Mouse (Mus musculus) cerebral cortex, adult 2 months (tissue): ENCODE measurements around the gene Adgrg6.

Experiments used
- WGBS: fragments of 180-500 bp; shearing (Covaris S2); methylation state at CpG from one replicate; pipeline ENCODE4 v1.1.7; 2018; 5-methylcytosine and 5-hydroxymethylcytosine counted together

Gene Adgrg6

DNA sequence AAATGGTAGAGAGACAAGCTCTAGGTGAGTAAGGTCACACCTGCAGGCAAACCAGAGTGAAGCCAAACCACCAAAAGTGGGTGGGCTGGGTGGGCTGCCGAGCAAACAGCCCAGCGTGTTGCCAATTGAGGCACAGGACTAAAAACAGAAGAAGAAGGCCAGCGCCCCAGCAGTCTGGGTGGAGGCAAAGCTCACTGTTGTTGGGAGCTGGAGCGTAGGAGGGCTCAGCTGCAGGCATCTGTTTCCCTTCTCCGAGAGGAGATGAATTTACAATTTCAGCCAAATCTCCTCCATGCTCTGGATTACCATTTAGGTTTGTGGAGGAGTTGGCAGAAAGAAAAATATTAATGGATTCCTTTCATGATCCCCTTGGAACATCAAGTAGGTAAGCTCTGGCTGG lies 64.5 kb downstream of the Adgrg6 start:
- WGBS, result 38% methylated on average over 5 of the region's 5 CpGs

DNA sequence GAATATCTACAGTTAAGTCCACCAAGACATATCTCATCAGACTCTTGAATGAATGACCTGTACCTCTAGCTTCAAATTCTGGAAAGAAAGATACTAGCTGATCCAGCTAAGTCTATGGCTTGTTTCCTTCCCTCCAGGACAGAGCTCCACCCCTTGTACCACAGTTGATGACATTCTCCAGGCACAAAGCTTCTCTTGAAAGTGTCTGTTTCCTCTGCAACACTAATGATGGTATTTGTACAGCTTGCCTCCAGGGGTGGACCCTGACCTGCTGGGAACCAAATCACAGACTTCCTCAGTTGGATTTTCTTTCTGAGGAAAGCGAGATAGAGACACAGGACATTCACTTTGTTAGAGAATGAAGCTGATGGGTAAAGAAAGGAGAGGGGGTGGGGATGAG lies 69.1 kb downstream of the Adgrg6 start:
- 79% methylated on average over 1 of the region's 1 CpGs for WGBS

DNA sequence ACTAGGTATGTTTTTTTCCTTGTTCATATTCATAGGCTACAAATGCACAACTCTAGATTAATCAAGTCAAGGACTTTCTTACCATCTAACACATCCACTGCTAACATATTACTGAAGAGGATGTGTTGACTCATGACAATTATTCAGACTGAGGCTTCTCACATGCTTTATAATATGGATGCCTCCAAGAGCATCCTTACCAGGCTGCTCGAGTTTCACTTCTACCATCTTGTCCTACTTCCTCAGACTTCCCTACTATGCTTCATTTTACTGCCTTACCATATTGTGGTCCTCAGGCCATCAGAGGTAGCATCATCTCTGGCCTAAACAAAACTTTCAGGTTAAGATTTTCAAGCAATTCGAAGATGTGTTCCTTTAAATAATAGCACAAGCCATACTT lies 69.8 kb downstream of the Adgrg6 start:
- WGBS, result 87% methylated on average over 2 of the region's 2 CpGs

DNA sequence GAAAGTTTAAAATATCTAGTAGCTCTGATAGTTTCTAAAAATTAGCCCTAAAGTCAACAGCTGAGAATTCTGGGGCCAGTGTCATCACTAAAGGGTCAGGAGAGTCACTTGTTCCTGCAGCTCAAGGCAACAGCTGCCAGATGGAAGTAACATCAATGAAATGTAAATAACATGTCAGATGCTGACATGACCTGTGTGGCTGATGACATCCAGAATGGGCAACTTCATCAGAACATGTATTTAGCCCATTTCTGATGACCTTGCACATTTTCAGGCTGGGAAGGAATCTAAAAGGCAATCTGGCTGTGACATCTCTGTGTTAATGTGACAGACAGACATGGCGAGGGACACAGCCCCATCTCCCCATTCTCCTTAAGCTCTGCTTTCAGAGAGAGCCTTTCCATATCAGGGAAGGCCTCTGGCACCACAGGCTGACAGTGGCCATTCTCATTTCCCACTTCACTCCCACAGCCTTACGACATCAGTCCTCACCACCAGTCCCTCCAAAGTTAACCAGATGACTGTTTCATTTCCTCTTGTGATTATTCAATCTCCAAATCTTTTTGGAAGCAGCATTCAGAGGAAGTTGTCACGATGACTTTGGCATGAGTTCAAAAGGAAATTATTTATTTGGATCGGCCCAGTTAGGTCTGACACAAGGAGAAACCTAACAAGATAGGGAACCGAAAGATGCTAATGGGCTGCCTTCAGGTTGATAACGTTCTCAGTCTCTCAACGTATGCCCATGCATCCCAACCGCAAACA lies 70.7 kb downstream of the Adgrg6 start:
- 79% methylated on average over 8 of the region's 8 CpGs for WGBS

DNA sequence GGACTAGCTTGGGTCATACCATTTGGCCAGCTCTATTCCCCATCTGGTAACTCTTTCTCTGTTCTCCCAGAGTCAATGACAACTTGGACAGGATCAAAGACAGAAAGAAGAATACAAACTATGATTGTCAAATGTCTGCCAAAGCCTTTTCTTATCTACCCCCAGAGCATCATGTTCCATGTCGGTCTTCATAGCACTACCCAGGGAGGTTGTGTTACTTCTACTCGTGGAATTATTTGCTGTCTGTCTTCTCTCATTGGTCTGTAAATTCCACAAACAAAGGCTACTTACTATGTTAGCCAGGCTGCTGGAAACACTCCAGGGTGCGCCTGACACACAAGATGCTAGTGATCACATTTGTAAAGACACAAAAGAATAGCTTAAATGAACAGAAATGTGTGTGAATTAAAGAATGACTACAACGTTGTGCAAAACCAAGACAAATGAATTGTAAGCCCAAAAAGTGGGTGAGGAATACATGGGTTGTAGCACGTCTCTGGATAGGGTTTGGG lies 74.4 kb downstream of the Adgrg6 start:
- WGBS, result 48% methylated on average over 5 of the region's 5 CpGs

DNA sequence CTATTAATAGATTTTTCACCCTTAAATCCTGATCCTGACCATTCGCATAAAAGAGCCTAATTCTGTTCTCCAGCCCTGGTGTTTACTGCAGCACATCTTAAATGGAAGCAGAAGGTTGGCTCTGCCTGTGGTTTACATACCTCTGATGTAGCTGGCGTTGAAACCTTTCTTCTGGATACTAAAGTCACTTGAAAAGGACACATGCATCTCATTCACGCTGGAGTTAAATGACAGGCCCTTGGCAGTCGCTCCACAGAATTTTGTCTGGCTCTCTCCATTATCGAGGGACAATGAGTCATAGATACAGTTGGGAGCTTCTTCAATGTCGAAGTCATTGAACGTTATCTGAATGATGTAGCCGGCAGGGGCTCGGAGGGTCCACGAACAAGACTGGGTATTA lies 76.8 kb downstream of the Adgrg6 start:
- WGBS, result 86% methylated on average over 10 of the region's 10 CpGs

DNA sequence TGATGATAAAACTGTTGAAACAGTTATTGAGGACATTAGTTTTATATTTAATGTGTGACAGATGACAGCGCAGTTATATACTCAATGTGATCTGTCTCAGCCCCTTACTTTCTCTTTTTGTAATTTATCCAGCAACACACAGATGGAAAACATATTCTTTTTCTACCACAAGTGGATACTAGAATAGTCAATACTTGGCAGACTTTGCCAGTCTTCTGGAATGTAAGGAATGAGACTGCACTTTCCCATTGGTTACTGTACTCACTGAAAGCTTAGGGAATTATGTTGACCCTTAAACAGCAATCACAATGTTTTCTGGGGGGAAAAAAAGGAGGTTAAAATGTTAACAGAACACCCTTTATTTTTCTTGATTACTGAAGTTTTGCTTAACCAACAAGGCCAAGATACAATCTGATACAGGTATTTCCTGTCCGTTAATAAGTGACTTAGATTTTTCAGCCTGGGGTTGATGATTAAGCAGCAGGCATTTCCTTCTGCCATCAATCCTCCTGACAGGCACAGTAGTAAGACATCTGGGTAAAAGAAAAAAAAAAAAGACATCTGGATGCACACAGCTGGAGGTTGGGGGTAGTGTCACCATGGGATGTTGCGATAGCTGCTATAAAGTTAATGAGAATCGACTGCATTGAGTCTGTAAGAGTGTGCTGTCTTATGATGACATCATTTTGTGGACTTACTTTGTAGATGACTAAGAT lies 81.5 kb downstream of the Adgrg6 start:
- 85% methylated on average over 4 of the region's 4 CpGs for WGBS

DNA sequence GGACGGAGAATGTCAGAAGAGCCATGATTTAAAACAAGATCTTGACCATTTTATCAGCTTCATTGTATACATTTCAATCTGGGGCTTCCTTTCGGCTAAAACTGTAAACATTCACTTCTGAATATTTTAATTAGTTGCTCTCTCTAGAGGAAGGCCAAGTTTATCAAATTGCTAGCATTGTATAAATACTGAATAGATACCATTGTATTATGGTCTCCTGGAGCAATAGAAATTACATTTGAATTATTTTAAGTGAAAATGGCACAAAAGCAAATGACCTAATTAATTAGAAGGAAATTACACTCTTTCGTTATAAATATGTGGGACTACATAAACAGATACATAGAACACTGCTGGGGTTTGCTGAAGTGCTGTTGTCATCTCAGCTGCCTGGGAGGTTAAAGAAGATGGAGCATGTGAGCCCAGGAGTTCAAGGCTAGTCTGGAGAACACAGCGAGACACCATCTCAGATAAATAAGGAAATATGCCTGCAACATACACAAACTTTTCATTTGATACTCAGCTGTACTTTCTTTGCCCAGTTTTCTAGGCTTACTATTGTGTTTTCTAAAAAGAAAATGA lies 84.4 kb downstream of the Adgrg6 start:
- 77% methylated on average over 4 of the region's 4 CpGs for WGBS

DNA sequence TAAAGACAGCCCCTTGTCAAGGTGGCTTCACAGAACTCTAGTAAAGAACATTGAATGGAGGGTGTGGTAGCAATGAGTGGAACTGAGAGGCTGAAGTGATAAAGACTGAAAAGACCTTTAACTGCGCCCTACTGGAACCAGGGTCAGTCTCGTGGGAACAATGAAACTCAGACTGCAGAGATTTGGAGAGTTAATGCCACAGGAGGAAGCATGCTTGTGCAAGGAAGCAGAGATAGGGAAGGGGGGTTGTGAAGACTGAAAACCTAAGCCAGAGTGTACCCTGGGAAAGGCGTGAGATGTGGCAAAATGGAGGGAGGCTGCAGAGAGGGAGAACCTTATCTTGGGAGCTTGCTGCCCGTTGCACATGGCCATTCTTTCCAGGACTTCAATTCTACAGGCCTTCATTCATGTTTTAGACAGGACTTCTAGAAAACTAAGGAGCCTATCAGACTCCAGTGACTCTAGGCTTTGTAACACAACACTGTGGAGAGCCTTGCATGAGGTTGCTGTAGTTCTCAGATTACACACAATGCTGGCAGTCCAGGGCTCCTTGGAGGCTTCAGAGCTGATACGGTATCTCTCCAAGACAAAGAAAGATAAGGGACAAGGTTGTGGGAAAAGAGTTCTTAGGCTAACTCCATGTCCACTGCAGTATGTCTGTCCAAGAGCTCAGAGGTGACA lies 85.1 kb downstream of the Adgrg6 start:
- WGBS, result 77% methylated on average over 5 of the region's 5 CpGs

DNA sequence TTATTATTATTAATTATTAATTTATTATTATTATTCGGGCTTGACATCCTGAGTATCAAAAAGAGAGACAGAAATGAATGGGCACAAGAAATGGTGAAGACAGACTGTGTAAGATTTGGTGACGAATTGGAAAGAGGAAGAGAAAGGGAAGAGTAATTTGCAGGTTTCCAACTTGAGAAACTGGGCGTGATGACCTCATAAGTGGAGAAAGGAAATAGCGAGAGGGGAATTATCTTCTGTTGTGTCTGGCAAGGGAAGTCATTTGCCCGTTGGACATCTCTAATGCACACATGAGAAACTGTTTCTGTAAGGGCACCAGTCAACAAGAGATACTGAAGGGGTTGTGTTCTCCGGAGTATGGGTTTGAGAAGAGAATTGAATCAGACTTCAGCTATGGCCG lies 85.6 kb downstream of the Adgrg6 start:
- 78% methylated on average over 7 of the region's 7 CpGs for WGBS

DNA sequence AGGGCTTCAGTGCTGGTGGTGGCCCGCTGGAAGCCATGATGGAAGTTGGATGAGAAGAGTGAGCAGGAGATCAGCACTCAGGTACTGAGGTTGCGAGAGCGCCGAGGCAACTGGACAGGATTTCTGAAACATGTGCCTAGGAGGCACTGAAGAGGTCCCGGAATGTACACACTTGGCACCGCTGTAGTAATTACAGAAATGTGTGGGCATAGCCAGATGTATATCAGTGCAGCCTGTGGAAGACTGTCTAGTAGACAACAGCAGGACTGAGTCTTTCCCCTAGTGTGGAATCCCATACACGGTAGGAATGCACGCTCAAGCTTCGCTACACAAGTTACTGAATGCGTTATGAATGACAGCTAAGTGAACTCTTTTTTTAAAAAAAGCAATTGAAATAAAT lies 86.1 kb downstream of the Adgrg6 start:
- 95% methylated on average over 10 of the region's 10 CpGs for WGBS

DNA sequence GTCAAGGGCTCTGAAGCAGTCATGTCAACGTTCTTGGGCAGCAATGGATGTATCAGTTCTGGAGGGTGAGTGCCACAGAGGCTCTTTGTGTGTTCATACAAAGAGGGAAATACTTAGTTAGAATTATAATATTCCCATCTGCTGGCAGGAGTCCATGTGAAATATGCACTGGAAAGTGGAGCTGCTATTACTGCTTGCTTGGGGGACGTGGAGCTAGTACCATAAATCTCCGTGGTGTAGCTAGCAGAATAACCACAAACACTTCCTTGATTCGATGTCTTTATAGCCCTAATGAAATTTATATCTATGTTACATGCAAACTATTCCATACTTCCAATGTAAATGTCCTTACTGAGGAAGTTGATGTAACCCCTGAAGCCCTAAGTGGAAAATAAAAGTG lies 91.0 kb downstream of the Adgrg6 start:
- 74% methylated on average over 4 of the region's 4 CpGs for WGBS

DNA sequence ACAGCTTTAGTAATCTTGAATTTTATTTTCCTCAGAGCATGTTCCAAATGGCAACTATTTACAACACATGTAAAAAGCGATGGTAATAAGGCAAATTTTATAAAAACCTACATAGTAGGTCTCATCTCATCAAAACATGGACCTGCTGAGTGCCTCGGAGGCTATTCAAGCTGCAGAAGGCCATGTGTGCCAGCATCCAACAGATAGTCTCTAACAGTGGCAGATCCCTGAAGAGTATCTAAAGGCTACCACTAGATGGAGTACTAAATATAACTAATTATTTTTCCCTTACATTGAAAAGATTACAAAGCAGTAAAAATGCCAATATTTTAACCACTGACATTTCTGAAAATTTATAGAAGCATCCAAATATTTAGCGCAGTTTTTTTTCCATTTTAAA lies 93.6 kb downstream of the Adgrg6 start:
- WGBS, result 13% methylated on average over 3 of the region's 3 CpGs

DNA sequence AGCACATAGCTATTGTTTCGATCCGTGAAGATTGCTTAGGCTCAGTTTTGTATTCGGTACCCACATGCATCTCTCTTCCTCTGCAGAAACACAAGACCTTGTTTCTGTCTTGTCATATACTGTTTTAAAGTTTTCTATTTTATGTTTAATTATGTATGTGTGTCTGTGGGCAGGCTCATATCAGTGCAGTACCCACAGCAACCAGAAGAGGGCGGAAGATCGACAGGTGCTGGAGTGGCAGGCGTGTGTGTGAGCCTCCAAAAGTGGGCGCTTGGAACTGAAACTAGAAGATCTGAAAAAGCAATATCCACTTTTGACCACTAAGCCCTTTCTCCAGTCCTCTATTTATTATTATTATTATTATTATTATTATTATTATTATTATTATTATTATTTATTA lies 95.4 kb downstream of the Adgrg6 start:
- WGBS, result 85% methylated on average over 7 of the region's 7 CpGs

DNA sequence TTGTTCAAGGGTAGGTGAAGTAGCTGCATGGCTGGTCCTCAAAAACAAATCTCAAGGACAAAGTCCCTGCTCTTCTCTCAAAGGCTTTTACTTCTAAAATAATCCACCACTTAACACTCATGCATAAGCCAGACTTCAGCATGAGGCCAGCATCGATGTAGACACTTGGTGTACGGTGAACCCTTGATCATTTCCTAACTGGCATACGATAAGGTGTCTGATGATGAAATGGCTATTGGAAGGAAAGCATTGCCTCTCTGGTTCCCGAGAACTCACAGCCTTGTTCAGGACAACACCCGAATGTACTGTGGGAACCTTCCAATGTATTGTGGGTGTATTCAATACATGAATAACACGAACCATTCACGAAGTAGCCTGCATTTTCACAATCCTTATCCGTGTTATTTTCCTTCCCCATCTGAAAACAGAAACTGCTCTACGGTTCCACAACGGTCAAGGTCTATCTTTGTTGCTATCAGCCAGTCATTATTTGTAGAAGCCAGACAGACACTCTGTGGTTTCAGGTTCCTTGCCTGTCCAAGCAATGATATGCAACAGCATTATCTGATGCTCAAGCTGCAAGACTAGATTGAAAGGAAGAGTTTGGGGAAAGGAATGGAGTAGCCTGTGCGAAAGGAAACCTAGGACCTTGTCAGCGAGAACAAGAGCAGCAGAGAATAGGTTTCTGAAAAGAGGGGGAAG lies 99.7 kb downstream of the Adgrg6 start:
- WGBS, result 91% methylated on average over 12 of the region's 12 CpGs

DNA sequence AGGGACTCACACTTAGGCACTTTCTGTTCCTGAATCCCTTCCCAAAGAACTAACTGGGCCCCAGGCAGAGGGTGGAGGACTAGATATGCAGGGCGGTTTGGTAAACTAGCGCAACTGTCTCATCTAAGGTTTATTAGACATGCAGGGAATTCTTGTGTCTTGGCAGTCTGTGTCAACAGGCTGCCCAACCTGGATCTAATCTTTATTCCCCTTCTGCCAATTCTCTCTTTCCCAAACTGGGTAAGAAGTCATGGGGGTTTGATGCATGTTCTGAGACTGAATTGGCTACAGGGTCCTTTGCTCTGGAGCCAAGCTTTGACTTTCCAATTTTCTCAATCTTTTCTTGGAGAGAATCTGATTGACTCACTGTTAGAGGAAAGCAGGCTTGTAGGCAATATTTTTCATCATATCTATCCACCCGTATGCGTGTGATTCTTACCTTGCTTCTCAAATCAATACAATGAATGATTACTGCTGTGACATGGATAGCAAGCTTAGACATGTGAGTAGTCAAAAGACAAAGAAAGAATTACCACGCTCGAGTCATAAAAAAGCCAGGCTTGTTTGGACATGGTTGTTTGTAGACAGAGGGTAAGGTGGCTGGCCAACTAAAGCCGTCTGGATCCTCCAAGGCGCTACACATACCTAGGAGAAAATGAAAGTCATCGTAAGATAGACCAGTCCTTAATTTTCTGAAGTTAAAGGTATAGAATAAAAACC lies 104.4 kb downstream of the Adgrg6 start:
- WGBS, result 89% methylated on average over 9 of the region's 9 CpGs

DNA sequence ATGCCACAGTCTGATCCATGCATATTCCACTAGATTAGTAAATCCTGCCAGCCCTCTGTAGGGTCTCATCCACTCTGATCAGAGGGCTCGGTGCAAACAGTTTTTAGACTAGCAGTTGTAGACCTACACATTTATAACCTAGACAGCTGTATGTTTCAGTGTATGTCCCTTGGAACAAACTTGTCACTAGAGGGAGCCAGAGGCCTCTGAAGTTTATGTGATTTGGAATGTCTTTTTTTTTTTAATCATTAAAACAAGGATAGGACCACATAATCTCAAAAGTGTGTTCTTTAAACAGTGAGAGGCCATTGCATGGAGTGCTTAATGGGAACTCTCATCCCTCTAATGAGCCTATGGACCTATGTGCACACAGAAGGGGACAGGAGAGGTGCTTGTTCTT lies 141.4 kb downstream of the Adgrg6 start:
- 54% methylated on average over 1 of the region's 1 CpGs for WGBS

DNA sequence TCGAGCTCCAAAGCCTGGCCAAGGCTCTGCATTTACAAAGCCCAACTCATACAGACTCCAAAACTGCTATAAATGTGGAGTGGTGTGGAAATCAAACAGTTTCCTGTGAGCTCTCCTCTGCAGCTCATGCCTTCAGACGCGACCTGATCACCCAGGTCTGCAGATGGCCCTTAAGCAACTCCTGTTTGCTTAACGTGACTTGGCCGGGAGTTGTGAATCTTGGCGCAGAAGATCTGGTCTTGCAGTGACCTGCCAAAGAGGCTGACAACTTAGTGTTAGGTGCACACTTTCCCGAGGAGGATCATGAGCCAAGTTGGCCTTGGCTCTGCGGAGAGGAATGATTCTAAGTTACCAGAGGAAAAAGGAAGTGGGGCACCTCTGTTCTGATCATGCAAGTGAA lies 143.7 kb downstream of the Adgrg6 start:
- WGBS, result 66% methylated on average over 8 of the region's 8 CpGs

DNA sequence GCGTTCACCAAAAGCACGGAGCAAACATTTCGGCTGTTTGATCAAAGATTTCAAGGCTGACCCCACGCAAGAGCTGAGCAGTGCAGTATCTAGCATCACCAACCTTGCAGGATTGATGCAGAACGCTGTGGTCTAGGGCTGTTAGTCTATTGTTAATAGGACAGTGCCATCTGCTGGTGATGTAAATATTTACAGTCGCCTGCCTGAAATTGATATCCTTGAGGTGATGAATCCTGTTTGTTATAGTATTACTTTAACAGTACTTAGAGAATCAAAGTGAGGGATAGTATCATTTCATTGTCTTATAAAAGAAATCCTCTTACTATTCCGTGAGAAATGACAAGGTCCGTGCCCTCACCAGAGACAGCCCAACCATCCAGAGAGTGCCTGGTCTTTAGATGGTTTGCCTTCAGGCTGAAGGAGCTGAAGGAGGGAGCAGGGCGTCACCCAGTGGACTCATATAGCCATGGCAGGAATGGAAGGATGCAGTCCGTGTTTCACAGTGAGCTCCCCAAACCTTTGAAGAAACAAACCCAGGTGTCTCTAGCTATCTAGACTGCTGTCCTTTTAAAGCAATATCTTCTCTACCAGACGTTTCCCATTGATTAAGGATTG lies 154.3 kb downstream of the Adgrg6 start:
- 10% methylated on average over 11 of the region's 11 CpGs for WGBS

DNA sequence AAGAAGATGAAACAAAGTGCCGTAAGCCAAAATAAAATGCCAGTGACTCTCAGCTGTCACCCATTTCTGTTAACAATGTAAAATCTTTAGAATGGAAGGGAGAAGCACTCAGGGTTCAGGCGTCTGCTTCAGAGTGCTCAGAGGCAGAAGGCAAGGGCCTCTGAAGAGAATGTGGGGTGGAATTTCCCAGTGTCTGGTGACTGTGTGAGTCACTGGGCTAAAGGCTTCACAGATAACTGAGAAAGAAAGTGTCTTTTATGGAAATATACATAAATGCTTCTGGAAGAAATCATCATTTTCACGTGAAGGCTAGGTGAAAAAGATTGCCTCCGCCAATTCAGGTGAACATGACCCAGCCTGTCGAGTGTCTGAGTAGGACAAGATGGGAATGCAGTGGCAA lies 159.9 kb downstream of the Adgrg6 start:
- WGBS, result 76% methylated on average over 5 of the region's 5 CpGs
